Mouse (Mus musculus) ovary, adult 18-20 months (tissue): ENCODE measurements around the gene Gm9944.

Source experiments
- DNase-seq: peaks from one replicate; pipeline ENCODE4 v3.0.0; 2022; ENCODE audit warnings: low spot score, mixed read lengths

Gm9944 gene

DNA sequence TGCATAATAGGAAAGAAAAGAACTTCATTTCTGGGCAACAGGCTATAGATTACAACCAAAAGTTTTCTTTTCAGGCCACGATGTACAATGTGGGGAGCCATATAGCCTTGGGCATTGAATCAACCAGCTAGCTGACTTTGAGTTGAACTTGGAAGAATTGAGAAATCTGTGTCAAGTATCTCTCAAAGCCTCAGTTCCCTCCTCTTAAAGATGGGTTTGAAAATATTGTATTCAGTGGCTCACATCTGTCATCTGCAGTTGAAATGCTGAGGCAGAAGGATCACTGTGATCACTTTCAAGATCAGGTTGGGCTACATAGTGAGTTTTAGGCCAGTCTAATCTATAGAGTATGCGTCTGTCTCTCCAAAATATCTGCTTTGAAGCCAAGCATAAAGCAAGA lies at the start of gene Gm9944:
TSS of gene Gm9944 (minus strand) at position 101 of the 400 bp plus-strand sequence.
- DNase-seq, result no peak

DNA sequence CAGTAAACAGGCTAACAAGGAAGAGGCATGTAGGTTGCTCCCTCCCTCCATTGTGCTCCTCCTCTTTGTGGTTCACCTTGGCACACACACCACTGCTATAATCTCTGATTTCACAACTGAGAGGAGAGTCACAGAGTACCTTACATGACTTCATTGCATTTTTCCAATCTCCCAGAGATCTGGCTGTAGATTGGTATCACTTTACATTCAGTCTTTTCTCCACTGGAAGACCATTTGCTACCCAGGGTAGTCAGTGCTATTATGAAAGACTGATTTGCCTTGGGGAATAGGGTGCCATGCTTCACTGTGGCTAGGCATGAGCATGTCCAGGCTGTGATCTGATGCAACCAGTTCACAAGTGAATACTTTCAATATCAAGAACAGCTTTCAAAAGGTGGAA lies 40.2 kb upstream of the Gm9944 start:
- DNase-seq, result no peak

DNA sequence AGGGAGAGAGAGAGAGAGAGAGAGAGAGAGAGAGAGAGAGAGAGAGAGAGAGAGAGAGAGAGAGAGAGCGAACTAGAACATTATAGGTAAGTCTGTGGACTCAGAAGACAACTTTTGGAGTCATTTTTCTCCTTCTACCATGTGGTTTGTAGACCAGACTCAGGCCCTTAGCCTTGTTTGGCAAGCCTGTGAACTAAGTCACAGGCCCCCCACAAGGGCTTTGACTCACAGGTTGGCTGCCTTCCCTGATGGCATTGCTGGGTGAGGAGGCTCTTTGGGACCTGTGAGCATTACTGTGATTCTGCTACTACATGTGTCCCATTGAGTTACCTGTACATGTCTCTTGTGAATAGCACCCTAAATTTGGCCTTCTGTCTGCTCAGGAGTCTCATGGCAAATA lies 15.0 kb upstream of the Gm9944 start:
- no peak for DNase-seq

DNA sequence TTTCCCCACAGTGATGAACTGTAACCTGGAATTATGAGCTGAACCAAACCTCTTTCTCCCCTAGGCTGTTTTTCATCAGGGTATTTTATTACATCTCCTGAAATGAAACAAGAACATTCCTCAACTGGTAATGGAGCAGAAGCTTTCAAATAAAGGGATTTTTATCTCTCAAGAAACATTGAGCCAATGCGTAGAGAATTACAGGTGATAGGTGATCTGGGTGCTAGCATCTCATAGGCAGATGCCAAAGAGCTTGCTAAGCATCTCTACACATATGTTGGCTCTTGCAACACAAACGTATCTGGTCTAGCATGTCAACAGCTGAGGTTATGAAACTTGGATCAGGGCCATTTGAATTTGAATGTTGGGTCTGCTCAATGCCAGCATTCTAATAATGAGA lies 12.1 kb upstream of the Gm9944 start:
- DNase-seq, result no peak

DNA sequence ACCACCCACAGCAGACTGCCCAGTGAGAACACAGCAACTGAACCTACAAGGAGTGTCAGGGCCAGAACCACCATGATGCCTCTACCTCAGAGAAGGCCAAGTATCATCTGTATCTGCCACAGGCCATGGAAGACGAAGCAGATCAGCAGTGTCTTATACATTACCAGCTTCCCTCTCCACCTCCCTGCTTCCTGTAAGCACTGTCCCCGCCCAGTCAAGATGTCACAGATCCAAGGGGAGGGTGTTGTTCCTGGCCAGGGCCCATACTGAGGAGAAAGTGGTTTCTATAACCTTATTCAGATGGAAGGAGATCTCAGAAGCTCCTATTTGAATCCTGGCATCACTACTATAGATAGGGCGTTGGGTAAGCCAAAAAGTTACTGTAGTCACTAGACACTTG lies 10.5 kb upstream of the Gm9944 start, which contains the start of gene Aadacl3:
TSS of gene Aadacl3 (minus strand) at position 101 of the 400 bp plus-strand sequence.
- no peak for DNase-seq

DNA sequence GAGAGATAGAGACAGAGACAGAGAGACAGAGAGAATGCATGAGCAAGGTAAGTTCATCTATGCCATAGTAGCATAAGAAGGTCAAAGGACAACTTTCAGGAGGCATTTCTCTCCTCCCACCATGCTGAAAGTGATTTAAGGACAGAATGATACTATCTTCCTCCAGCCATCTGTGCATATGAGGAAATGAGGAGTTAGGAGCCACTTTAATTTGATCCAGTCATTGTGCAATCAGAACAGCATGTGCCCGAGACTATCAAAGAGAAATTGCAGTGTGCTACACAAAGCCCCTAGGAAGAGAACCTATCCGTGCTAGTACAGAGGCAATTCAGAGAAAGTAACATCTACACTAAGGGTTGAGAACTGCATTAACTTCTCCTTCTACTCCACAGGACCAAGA lies 4.6 kb downstream of the Gm9944 start:
- no peak for DNase-seq

DNA sequence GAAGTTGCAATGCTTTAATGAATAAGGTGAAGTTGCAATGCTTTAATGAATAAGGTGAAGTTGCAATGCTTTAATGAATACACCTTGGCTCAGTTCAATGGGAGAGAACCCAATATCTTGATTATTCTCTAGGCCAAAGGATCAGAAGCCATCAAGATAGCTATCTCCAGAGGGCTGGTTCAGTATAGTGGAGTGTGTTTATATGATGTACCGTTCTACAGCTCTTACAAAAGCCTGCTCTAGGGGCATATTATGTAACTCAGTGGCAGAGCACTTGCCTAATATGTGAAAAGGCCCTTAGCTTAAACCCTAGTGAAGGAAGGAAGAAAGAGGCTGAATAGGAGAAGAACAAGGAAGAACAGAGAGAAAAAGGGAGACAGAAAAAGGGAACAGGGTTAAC lies 11.5 kb downstream of the Gm9944 start:
- DNase-seq, result no peak

DNA sequence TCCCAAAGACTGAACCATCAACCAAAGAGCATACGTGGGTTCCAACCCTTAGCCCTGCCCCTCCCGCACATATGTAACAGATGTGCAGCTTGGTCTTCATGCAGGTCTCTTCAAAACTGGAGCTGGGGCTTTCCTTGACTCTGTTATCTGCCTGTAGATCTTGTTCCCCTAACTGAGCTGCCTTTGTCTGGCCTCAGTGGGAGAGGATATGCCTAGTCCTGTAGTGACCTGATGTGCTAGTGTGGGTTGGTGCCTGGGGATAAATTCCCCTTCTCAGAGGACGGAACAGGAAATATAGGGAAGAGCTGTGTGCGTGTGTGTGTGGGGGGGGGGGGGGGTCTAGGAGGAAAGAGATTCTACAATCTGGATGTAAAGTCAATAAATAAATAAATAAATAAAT lies 12.0 kb downstream of the Gm9944 start:
- no peak for DNase-seq

DNA sequence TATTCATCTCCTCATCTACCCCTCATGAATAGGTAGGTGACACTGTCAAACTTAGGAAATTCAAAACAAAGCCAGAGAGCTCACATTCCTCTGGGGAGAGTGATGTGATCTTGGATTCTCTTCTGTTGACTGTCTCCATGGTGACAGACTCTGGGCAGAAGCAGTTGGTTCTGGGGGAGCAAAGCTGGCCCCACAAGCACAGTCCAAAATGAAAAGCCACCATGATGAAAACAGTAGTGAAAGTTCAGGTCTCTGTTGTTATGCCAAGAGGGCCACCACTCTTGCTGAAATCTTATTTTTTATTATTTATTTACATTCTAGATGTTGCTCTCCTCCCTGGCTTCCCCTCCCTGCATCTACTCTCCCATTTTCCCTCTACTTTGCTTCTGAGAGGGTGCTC lies 14.4 kb downstream of the Gm9944 start, which contains the start of gene 1700012P22Rik:
TSS of gene 1700012P22Rik (minus strand) at position 101 of the 400 bp plus-strand sequence.
- no peak for DNase-seq

DNA sequence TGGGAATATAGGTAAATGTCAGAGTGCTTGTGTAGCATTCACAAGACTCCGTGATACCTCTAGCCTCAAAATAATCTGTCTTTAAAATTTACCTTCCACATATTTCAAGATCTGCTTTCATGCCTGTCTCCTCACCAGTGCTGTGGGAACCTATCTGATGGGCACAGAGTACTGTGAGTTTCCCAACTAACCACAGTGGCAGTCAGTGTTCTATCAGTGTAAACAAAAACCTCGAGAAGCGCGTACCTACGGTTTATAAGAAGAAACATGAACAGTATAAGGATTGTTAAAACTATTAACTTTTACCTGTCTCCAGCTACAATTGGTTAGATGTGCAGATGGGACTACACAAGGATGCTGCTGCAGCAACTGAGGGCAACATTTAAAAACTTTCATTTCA lies 19.9 kb downstream of the Gm9944 start:
- no peak for DNase-seq

DNA sequence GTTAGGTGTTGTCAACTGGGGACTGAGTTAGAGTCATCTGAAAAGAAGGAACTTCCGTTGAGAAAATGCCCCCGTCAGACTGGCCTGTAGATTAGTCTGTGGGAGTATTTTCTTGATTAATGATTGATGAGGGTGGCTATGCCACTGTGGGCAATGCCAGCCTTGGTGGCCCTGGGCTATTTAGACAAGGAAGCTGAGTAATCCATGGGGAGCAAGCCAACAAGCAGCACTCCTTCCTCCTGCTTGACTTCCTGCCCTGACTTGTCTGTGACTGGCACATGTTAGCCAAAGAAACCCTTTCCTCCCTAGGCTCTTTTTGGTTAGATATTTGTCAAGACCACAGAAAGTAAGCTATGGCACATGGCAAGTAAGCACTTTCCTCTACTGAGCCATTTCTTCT lies 22.4 kb downstream of the Gm9944 start:
- DNase-seq, result no peak

DNA sequence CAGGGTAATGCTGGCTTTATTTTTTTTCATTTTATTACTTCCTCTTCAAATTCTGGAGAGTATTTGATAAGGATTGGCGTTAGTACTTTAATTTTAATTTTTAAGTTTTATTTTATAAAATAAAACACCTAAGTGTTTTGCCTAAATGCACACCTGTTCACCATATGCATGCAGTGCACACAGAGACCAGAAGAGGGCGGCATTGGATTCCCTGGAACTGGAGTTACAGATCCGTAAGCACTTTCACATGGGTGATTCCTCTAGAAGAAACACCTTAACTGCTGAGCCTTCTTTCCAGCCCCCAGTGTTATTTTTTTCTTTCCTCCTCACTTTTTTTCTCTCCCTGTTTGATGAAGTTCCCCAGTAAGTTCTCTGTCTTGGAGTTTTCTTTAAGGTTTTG lies 24.2 kb downstream of the Gm9944 start:
- DNase-seq, result no peak

DNA sequence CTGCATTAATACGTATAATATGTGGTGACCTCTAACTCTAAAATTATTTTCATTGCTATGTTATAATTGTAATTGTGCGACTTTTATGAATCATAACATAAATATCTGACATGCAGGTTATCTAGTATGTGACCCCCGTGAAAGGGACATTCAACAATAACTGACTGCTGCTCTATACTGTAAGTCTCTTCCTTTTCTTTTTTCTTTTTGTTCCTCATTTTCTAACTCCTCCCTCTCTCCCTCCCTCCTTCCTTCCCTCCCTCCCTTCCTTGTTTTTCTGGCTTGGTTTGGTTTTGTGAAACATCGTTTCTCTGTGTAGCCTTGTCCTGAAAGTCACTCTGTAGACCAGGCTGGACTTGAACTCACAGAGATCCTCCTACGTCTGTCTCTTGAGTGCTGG lies 28.5 kb downstream of the Gm9944 start:
- no peak for DNase-seq

DNA sequence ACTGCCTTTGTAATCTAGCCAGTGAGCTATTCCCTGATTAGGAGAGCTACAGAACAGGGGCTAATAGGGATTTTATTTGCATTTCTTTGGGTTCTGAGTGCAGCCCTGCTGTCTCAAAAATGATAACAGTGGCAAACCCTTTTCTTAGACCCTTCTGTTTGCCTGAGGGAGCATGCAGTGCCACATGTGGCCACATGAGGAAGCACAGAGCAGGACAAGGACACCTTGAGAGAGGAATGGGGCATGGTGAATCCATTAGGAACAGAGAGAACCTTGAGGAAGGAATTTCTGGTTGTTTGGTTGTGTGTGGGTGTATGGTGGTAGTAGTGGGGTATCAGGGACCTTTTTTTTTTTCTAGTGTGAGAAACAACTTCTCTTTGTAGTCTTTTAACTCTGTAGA lies 32.5 kb downstream of the Gm9944 start:
- no peak for DNase-seq

DNA sequence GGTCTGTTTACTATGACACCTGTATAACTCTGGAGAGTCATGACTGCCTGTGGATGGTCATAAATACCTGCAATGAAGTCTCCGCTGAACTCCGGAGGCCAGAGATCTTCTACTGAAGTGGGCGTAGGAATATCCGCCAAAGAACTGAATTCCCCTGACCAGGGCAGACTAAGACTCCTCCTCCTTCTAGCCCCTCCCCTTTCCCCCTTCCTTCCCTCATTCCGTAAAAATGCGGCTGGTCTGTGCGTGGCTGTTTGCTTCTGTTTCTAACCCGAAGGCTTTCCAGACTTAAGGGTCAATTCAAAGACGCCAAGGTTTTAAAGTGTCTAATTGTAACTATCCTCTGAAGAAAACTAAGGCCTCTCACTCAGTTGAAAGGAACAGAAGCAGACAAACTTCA lies 44.8 kb downstream of the Gm9944 start, which contains the start of gene Pramef12:
TSS of gene Pramef12 (minus strand) at position 175 of the 400 bp plus-strand sequence.
- no peak for DNase-seq

DNA sequence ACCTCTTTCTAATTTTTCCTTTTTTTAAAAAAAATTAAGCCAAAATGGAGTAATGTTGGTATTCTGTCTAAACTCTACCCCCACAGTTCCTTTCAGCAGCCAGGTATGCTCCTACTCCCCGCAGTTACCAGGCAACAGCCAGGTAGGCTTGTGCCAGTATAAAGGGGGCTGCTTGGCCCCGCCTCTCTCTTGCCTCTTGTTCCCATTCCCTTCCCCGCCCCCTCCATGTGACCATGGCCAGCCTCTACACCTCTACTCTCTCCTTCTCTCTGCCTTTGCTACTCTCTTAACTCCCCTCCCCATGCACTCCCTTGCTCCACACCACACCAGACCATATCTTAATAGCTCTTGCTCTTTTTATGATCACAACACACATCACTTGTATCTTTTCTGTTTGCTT lies 46.9 kb downstream of the Gm9944 start:
- DNase-seq, result no peak

DNA sequence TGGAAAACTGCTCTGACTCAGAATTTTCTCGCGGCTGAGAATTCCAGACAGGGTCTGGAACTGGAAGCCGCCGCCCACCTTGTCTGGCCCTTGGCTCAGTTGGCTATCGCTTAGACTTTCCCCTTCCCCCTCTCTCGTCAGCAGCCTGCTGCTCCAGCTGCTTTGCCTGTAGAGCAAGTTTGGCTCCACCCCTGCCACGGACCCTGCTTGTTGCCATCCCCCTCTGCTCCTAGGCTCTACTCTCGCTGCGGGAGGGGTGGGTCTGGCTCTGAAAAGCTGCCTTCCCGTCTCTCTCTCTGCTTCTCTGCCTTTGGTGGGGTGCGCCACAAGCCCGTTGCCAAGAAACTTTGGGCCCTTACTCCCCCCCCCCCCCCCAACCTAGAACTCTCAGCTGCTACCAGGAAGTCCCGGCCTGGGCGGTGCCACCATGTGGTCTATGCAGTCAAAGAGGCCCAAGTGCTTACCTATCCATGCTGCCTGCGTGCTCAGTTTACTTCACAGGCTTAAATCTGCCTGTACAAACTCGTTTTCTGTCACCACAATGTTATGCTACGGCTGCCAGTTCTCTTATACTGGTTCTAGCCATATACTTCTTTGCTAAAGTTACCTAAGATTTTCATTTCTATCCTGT lies 48.5 kb downstream of the Gm9944 start:
- peak; percentile 24 for DNase-seq
